Mouse (Mus musculus): Measurements from ENCODE around the gene Sbp. TPM values are rescaled to one million over a fixed set of nuclear protein-coding genes. Genes with fewer than 3 reads are reported as not detected.

The Sbp gene
- total and polyA plus RNA-seq, 3 experiments, result not detected

- TF ChIP-seq ZC3H11A (IDR thresholded peaks at IDR 0.05; ENCODE audit: low read depth, low read length), result no peak
- no peak for TF ChIP-seq SMC3 (IDR thresholded peaks at IDR 0.05; ENCODE audit: low read depth, low read length)
- TF ChIP-seq ZNF384 (IDR thresholded peaks at IDR 0.05; ENCODE audit: low read depth, low read length), result no peak
- TF ChIP-seq NELFE (IDR thresholded peaks at IDR 0.05; ENCODE audit: low read depth, low read length), result no peak
- TF ChIP-seq MAFK (IDR thresholded peaks at IDR 0.05; ENCODE audit: insufficient replicate concordance, low read length), result no peak
- no peak for TF ChIP-seq ZKSCAN1 (IDR thresholded peaks at IDR 0.05; ENCODE audit: borderline replicate concordance, low read depth, low read length)
- no peak for TF ChIP-seq MYC (IDR thresholded peaks at IDR 0.05; ENCODE audit: low read depth, low read length)
- TF ChIP-seq CHD2 (IDR thresholded peaks at IDR 0.05; ENCODE audit: low read length), result no peak
- DNase-seq (ENCODE audit: extremely low read depth), result no peak
- H3K4me2 ChIP-seq (ENCODE audit: insufficient read depth, low read depth, poor library complexity, severe bottlenecking), result no peak overlapping the region
- in situ Hi-C loops (cut with MboI; ENCODE audit: low pct_ligation_motif_present, low pct_unique_long_range_greater_than_20kb, low sequenced_read_pairs) (no loop called here), dilution Hi-C loops (cut with MboI; ENCODE audit: extremely low pct_ligation_motif_present, extremely low pct_unique_long_range_greater_than_20kb, low sequenced_read_pairs) (no loop called here)
- no peaks in the 10 kb centered on the region for H3K36me3 ChIP-seq (replicated peaks in 1 of 2; ENCODE audit: control insufficient read depth in 1 of 2, insufficient read depth in 1 of 2, low read length in 1 of 2)
- H3K4me1 ChIP-seq (ENCODE audit: control insufficient read depth in 1 of 2, insufficient read depth in 2 of 2), result peaks cover 6 to 17% of the 10 kb centered on the region in 2 experiments
- peaks cover 64% of the 10 kb centered on the region for H3K27me3 ChIP-seq (replicated peaks)
- no peaks in the 10 kb centered on the region for H3K79me2 ChIP-seq (replicated peaks; ENCODE audit: control insufficient read depth, extremely low read depth, insufficient read depth, poor library complexity, severe bottlenecking)
- H3K9ac ChIP-seq (ENCODE audit: insufficient read depth, low read depth), result no peak overlapping the region
- H3K9me3 ChIP-seq (replicated peaks; ENCODE audit: low read length), result no peaks in the 10 kb centered on the region
- H3K4me3 ChIP-seq (replicated peaks in 1 of 3; ENCODE audit: low read depth in 2 of 3, low read length in 2 of 3, poor library complexity in 1 of 3), result no peak overlapping the region
- no peak overlapping the region for H3K27ac ChIP-seq (ENCODE audit: insufficient read depth, low read depth)
Observed at GRCm38 (mm10) chr17:23992789-23993553, 51.5 kb downstream of the Sbp start.

DNA sequence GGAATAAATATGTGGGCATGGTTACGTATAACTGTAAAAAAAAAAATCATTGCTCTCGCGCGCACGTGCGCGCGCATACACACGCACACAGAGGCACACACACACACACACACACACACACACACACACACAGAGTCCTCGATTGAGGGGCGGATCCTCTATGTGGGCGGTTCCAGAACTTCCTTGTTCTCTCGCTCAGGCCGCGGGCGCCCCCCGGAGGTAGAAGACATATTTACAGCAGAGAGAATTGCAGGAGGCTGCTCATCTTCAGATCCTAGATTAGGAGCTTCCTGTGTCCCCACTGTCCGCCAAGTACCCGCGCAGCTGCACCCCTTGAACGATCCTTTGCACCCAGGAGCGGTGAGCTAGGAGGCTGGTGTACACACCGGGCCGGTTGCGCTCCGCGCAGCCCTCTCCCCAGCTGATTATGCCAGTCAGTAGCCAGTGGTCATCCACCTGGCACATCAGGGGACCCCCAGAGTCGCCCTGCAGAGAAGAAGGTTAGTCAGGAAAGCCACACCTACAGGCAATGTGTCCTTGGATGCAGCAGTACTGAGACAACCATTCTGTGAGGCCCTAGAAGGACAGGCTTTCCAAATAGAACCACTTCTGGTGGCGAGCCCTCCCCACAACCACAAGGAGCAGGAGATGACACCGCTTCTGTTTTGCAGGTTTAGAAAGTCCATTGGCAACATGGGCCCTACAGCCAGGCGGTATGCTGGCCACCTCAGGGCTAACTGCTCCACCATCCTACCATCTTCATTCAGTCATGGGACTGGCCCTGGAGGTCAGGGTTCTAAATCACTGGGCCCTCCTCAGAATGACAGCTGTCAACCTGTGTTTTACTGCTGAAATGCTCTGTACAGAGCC is 52.3 kb downstream of the Sbp start:
- in situ Hi-C loops (cut with MboI; ENCODE audit: low pct_ligation_motif_present, low pct_unique_long_range_greater_than_20kb, low sequenced_read_pairs) (no loop called here), dilution Hi-C loops (cut with MboI; ENCODE audit: extremely low pct_ligation_motif_present, extremely low pct_unique_long_range_greater_than_20kb, low sequenced_read_pairs) (no loop called here)
- peaks cover 63% of the 10 kb centered on the region for H3K27me3 ChIP-seq (replicated peaks)
- TF ChIP-seq IRF4 (IDR thresholded peaks at IDR 0.05; ENCODE audit: low read depth, low read length), result peak; percentile 78
- no peak for TF ChIP-seq CHD1 (IDR thresholded peaks at IDR 0.05; ENCODE audit: low read depth, low read length)
- TF ChIP-seq MAX (IDR thresholded peaks at IDR 0.05; ENCODE audit: low read length), result peak; percentile 75; the same call in 1 of the 2 replicates
- peak; percentile 62 for TF ChIP-seq TCF12 (IDR thresholded peaks at IDR 0.05; ENCODE audit: low read depth, low read length)
- no peak for TF ChIP-seq ZMIZ1 (IDR thresholded peaks at IDR 0.05; ENCODE audit: low read depth, low read length)
- TF ChIP-seq CHD2 (IDR thresholded peaks at IDR 0.05; ENCODE audit: low read length), result no peak
- TF ChIP-seq ZC3H11A (IDR thresholded peaks at IDR 0.05; ENCODE audit: low read depth, low read length), result peak; percentile 35; the same call in 1 of the 2 replicates
- TF ChIP-seq MAZ (IDR thresholded peaks at IDR 0.05; ENCODE audit: low read depth, low read length), result 0 out of 2 replicates have a peak, but pooled peaks have one; percentile 32
- TF ChIP-seq EP300 (IDR thresholded peaks at IDR 0.05; ENCODE audit: low read length), result peak; percentile 45
- TF ChIP-seq CTCF (conservative IDR thresholded peaks at IDR 0.05 in 1 of 2, IDR thresholded peaks at IDR 0.05 in 1 of 2; ENCODE audit: low read depth in 2 of 2, low read length in 2 of 2), result peak; percentile 16 to 92; a peak in 2 of 4 replicates
- no peak for TF ChIP-seq JUN (IDR thresholded peaks at IDR 0.05; ENCODE audit: insufficient read depth, low read depth, low read length)
- TF ChIP-seq NRF1 (IDR thresholded peaks at IDR 0.05; ENCODE audit: low read depth, low read length), result peak; percentile 78
- TF ChIP-seq JUND (conservative IDR thresholded peaks at IDR 0.05; ENCODE audit: low read depth, low read length), result peak; percentile 37; the same call in 1 of the 2 replicates
- peak; percentile 64; the same call in 1 of the 2 replicates for TF ChIP-seq MYC (IDR thresholded peaks at IDR 0.05; ENCODE audit: low read depth, low read length)
- no peak for TF ChIP-seq POLR2AphosphoS2 (IDR thresholded peaks at IDR 0.05; ENCODE audit: low read depth, low read length)
- no peak for TF ChIP-seq MAFK (IDR thresholded peaks at IDR 0.05; ENCODE audit: insufficient replicate concordance, low read length)
- TF ChIP-seq NELFE (IDR thresholded peaks at IDR 0.05; ENCODE audit: low read depth, low read length), result peak; percentile 49; the same call in 1 of the 2 replicates
- TF ChIP-seq TBP (conservative IDR thresholded peaks at IDR 0.05; ENCODE audit: low read depth, low read length), result no peak
- no peak for TF ChIP-seq UBTF (IDR thresholded peaks at IDR 0.05; ENCODE audit: low read depth, low read length)
- TF ChIP-seq SIN3A (IDR thresholded peaks at IDR 0.05; ENCODE audit: low read length), result no peak
- no peak for TF ChIP-seq PAX5 (IDR thresholded peaks at IDR 0.05; ENCODE audit: low read length)
- peak; percentile 88 for TF ChIP-seq RAD21 (IDR thresholded peaks at IDR 0.05; ENCODE audit: low read depth, low read length)
- TF ChIP-seq ELF1 (IDR thresholded peaks at IDR 0.05; ENCODE audit: low read depth, low read length), result peak; percentile 89
- peak; percentile 35 for TF ChIP-seq HCFC1 (IDR thresholded peaks at IDR 0.05; ENCODE audit: low read depth, low read length)
- TF ChIP-seq ETS1 (conservative IDR thresholded peaks at IDR 0.05; ENCODE audit: low read depth, low read length), result 0 out of 2 replicates have a peak, but pooled peaks have one; percentile 28

More for the DNA sequence above, 52.3 kb downstream of the Sbp start:
- Histone ChIP-seq H3K4me1 (ENCODE audit: control insufficient read depth in 1 of 2, insufficient read depth in 2 of 2) (peaks cover 6 to 17% of the 10 kb centered on the region in 2 experiments), H3K36me3 (replicated peaks in 1 of 2; ENCODE audit: control insufficient read depth in 1 of 2, insufficient read depth in 1 of 2, low read length in 1 of 2) (no peaks in the 10 kb centered on the region), H3K4me3 (replicated peaks in 1 of 3; ENCODE audit: low read depth in 2 of 3, low read length in 2 of 3, poor library complexity in 1 of 3) (no peak overlapping the region), H3K79me2 (replicated peaks; ENCODE audit: control insufficient read depth, extremely low read depth, insufficient read depth, poor library complexity, severe bottlenecking) (no peaks in the 10 kb centered on the region), H3K4me2 (ENCODE audit: insufficient read depth, low read depth, poor library complexity, severe bottlenecking) (no peak overlapping the region; the same call in 1 of the 2 replicates), H3K9ac (ENCODE audit: insufficient read depth, low read depth) (no peak overlapping the region), H3K9me3 (replicated peaks; ENCODE audit: low read length) (no peaks in the 10 kb centered on the region), H3K27ac (ENCODE audit: insufficient read depth, low read depth) (no peak overlapping the region)
- peak; percentile 94 for DNase-seq (ENCODE audit: extremely low read depth)

Data from CH12.LX (cell line).